Mouse (Mus musculus) liver, embryonic 14.5 days (tissue): ENCODE results near the gene Cyld.

Source experiments
- CTCF ChIP-seq: IDR thresholded peaks from 2 replicates; pipeline ENCODE4 v1.5.1; 2016; ENCODE audit warnings: antibody characterized with exemption, low read depth, control low read depth
- EP300 ChIP-seq: IDR thresholded peaks from 2 replicates; pipeline ENCODE4 v1.6.1; 2016; ENCODE audit warnings: antibody characterized with exemption, low read depth

DNA sequence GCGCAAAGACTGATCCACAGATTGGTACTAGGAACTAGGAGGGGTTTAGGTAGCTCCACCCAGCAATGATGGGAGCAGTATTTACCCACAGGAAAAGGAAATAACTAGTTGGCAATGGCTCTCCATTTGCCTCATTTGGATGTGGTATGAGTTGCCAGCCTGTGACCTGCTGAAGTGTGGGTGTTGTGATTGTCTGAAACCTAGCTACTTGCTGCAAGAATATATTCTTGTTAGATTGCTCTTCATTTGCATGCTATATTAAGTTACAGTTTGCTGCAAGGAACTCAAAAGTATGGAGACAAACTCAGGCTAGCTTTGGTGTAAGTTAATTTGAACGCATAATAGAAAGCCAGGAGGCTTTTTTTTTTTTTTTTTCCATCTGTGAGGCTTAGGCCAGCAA is 16.3 kb upstream of the Cyld start:
- no peak for TF ChIP-seq CTCF
- no peak for TF ChIP-seq EP300
